Mouse (Mus musculus): Measurements from ENCODE around the gene Btf3. TPM values are rescaled to one million over a fixed set of nuclear protein-coding genes. Genes with fewer than 3 reads are reported as not detected.

Btf3 gene
- polyA plus RNA-seq, 1 experiment from 2014 or later: 444 TPM

GRCm38 (mm10) chr13:98263458-98263987 is 53.3 kb downstream of the Btf3 start:
- ATAC-seq (ENCODE audit: low FRiP score, low read depth): no peak; the same call in none of the 2 replicates
- Histone ChIP-seq H3K27me3 (no peaks in the 10 kb centered on the region), H3K4me3 (peak overlapping the region; percentile 94), H3K27ac (replicated peaks) (peak overlapping the region; percentile 95), H3K4me2 (peak overlapping the region; percentile 93), H3K4me1 (replicated peaks) (peaks cover 24% of the 10 kb centered on the region), H3K9me3 (no peaks in the 10 kb centered on the region), H3K9ac (peak overlapping the region; percentile 89), H3K36me3 (peaks cover 28% of the 10 kb centered on the region)
- WGBS: 1% methylated on average over 16 of the region's 16 CpGs

DNA sequence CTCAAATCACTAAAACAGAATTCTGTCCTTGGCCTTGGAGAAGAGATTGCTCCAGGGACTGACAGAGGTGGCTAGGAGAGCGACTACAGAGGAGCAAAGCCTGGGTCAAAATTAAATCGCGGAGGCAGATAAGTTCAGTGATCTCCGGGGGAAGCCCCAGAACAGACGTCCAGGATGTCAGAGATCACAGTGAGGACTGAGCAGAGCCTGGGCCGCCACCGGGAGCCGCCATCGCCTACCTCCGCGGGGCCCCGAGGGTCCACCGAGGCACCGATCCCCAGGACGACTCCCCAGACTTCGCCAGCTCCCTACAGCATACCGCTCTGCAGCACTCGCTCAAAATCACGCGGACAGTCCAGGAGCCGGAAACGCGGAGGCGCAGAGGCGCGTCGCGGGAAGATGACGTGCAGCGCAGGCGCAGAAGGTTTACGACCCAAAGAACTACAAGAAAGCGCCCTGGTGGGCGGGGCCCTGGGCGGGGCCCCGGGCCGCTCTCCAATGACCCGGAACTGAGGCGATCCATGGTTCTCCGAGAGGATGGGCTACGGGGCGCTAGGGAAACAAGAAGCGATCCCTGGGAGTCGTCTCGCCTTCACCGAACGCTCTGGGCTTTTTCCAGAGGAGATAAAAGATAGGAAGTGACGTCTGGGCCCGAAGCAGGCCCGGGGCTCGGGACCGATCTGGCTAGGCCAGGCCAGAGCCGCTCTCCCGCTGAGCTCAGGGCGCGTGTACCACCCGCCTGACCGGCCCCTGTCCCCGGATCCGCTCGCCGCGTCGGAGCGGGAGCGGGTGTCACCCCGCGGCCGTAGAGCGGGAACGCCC is 54.0 kb downstream of the Btf3 start, which contains the start of the genes Utp15 and Ankra2:
Utp15 (minus strand) TSS at position 406 of the 822 bp plus-strand sequence.
Ankra2 (plus strand) TSS at position 439 of the 822 bp plus-strand sequence.
- ATAC-seq (ENCODE audit: low FRiP score, low read depth): peak; percentile 99
- H3K4me3 ChIP-seq: peak within 1 kb of the TSS; percentile 94
- peaks cover 29% of the 10 kb centered on the region for H3K36me3 ChIP-seq
- H3K9me3 ChIP-seq: no peaks in the 10 kb centered on the region
- peak within 1 kb of the TSS; percentile 93 for H3K4me2 ChIP-seq
- under 1% methylated on average over 71 of the region's 71 CpGs for WGBS
- peak within 1 kb of the TSS; percentile 89 for H3K9ac ChIP-seq
- peaks cover 24% of the 10 kb centered on the region for H3K4me1 ChIP-seq (replicated peaks)
- peak within 1 kb of the TSS; percentile 95 for H3K27ac ChIP-seq (replicated peaks)
- no peaks in the 10 kb centered on the region for H3K27me3 ChIP-seq

Other genes starting within 250 kb of the Btf3 start
- gene Arhgef28, start 110.6 kb downstream of the Btf3 start, polyA plus RNA-seq (2015; fragmentation: Nextera tagmentation; extraction: Ambion mirVana): 27.6 and 29.3 TPM in 2 replicates
- gene Utp15, start 54.0 kb downstream of the Btf3 start, polyA plus RNA-seq (2015; fragmentation: Nextera tagmentation; extraction: Ambion mirVana): 28.6 and 29.8 TPM in 2 replicates
- gene Ankra2, start 53.9 kb downstream of the Btf3 start, polyA plus RNA-seq (2015; fragmentation: Nextera tagmentation; extraction: Ambion mirVana): 68.4 and 69.2 TPM in 2 replicates
- gene Gm21976, start 37.1 kb downstream of the Btf3 start, polyA plus RNA-seq (2015; fragmentation: Nextera tagmentation; extraction: Ambion mirVana): not detected in 2 replicates
- 1.1 and 1.2 TPM in 2 replicates for gene Foxd1, start 37.2 kb upstream of the Btf3 start, polyA plus RNA-seq (2015; fragmentation: Nextera tagmentation; extraction: Ambion mirVana)
- 0.86 and 1.3 TPM in 2 replicates for gene Gm10320, start 175.0 kb upstream of the Btf3 start, polyA plus RNA-seq (2015; fragmentation: Nextera tagmentation; extraction: Ambion mirVana)

Measured in hindbrain, embryonic 15.5 days (tissue).